Mouse (Mus musculus): ENCODE measurements around the gene Rnf215. TPM values are rescaled to one million over a fixed set of nuclear protein-coding genes. Genes with fewer than 3 reads are reported as not detected.
"Not testable (repeated sequence)": the region's sequence is repeated elsewhere in the genome, so short reads cannot be mapped to it uniquely, and the experiment has no call there.

The Rnf215 gene
- total RNA-seq, 2 experiments from 2014 or later, result 32.1 to 32.6 TPM

GRCm38 (mm10) chr11:4098120-4098519 is 36.9 kb upstream of the Rnf215 start:
- H3K4me3 ChIP-seq, result no peak overlapping the region
- H3K27ac ChIP-seq, result no peak overlapping the region; the same call in 1 of the 2 replicates
- intact Hi-C loops (cut with DNase I), result no loop called here
- DNase-seq (ENCODE audit: extremely low spot score in 1 of 2, low spot score in 2 of 2), result no peak
- peak; percentile 25; the same call in 1 of the 2 replicates for TF ChIP-seq CTCF (IDR thresholded peaks at IDR 0.05)

GRCm38 (mm10) chr11:4098816-4099215 is 36.2 kb upstream of the Rnf215 start:
- peak overlapping the region; percentile 82; the same call in 1 of the 2 replicates for H3K27ac ChIP-seq
- no peak for DNase-seq (ENCODE audit: extremely low spot score in 1 of 2, low spot score in 2 of 2)
- intact Hi-C loops (cut with DNase I), result no loop called here
- no peak for TF ChIP-seq CTCF (IDR thresholded peaks at IDR 0.05)
- no peak overlapping the region for H3K4me3 ChIP-seq

GRCm38 (mm10) chr11:4099447-4099846 is 35.6 kb upstream of the Rnf215 start:
- intact Hi-C loops (cut with DNase I), result no loop called here
- DNase-seq (ENCODE audit: extremely low spot score in 1 of 2, low spot score in 2 of 2), result no peak
- Histone ChIP-seq H3K27ac (peak overlapping the region; percentile 82), H3K4me3 (no peak overlapping the region)
- TF ChIP-seq CTCF (IDR thresholded peaks at IDR 0.05), result no peak

- no peak for TF ChIP-seq CTCF (IDR thresholded peaks at IDR 0.05)
- no peak for DNase-seq (ENCODE audit: extremely low spot score in 1 of 2, low spot score in 2 of 2)
- peak overlapping the region; percentile 24; the same call in 1 of the 2 replicates for H3K27ac ChIP-seq
- intact Hi-C loops (cut with DNase I), result no loop called here
- no peak overlapping the region for H3K4me3 ChIP-seq
Observed at GRCm38 (mm10) chr11:4101851-4102250, 33.2 kb upstream of the Rnf215 start.

- DNase-seq (ENCODE audit: extremely low spot score in 1 of 2, low spot score in 2 of 2), result no peak
- TF ChIP-seq CTCF (IDR thresholded peaks at IDR 0.05), result no peak
- Histone ChIP-seq H3K27ac (peak overlapping the region; percentile 1; the same call in 1 of the 2 replicates), H3K4me3 (no peak overlapping the region)
- intact Hi-C loops (cut with DNase I), result no loop called here
Observed at GRCm38 (mm10) chr11:4103522-4103921, 31.5 kb upstream of the Rnf215 start.

GRCm38 (mm10) chr11:4104989-4105388 is 30.0 kb upstream of the Rnf215 start:
- DNase-seq (ENCODE audit: extremely low spot score in 1 of 2, low spot score in 2 of 2), result no peak
- intact Hi-C loops (cut with DNase I), result no loop called here
- H3K4me3 ChIP-seq, result no peak overlapping the region
- H3K27ac ChIP-seq, result peak overlapping the region; percentile 83
- no peak for TF ChIP-seq CTCF (IDR thresholded peaks at IDR 0.05)

GRCm38 (mm10) chr11:4105444-4105843 is 29.6 kb upstream of the Rnf215 start:
- H3K4me3 ChIP-seq, result no peak overlapping the region
- H3K27ac ChIP-seq, result peak overlapping the region; percentile 83
- peak in 1 of 2 experiments; percentile 53 for DNase-seq (ENCODE audit: extremely low spot score in 1 of 2, low spot score in 2 of 2)
- no peak for TF ChIP-seq CTCF (IDR thresholded peaks at IDR 0.05)
- intact Hi-C loops (cut with DNase I), result no loop called here

GRCm38 (mm10) chr11:4107901-4108300 is 27.1 kb upstream of the Rnf215 start:
- H3K4me3 ChIP-seq; H3K27ac ChIP-seq; DNase-seq (ENCODE audit: extremely low spot score in 1 of 2, low spot score in 2 of 2); intact Hi-C loops (cut with DNase I): not testable (repeated sequence)

- intact Hi-C loops (cut with DNase I), result no loop called here
- TF ChIP-seq CTCF (IDR thresholded peaks at IDR 0.05), result no peak
- H3K27ac ChIP-seq, result no peak overlapping the region
- H3K4me3 ChIP-seq, result no peak overlapping the region
- DNase-seq (ENCODE audit: extremely low spot score in 1 of 2, low spot score in 2 of 2), result no peak
Observed at GRCm38 (mm10) chr11:4108691-4109090, 26.3 kb upstream of the Rnf215 start.

GRCm38 (mm10) chr11:4112033-4112432 is 23.0 kb upstream of the Rnf215 start:
- Histone ChIP-seq H3K4me3 (no peak overlapping the region), H3K27ac (no peak overlapping the region)
- intact Hi-C loops (cut with DNase I), result no loop called here
- DNase-seq (ENCODE audit: extremely low spot score in 1 of 2, low spot score in 2 of 2), result no peak
- TF ChIP-seq CTCF (IDR thresholded peaks at IDR 0.05), result no peak

- H3K27ac ChIP-seq, result no peak overlapping the region
- intact Hi-C loops (cut with DNase I), result no loop called here
- DNase-seq (ENCODE audit: extremely low spot score in 1 of 2, low spot score in 2 of 2), result peak in 1 of 2 experiments; percentile 7
Observed at GRCm38 (mm10) chr11:4112861-4113260, 22.1 kb upstream of the Rnf215 start.

GRCm38 (mm10) chr11:4113496-4113895 is 21.5 kb upstream of the Rnf215 start:
- intact Hi-C loops (cut with DNase I), result no loop called here
- Histone ChIP-seq H3K27ac (no peak overlapping the region), H3K4me3 (no peak overlapping the region)
- no peak for TF ChIP-seq CTCF (IDR thresholded peaks at IDR 0.05)
- no peak for DNase-seq (ENCODE audit: extremely low spot score in 1 of 2, low spot score in 2 of 2)

More at GRCm38 (mm10) chr11:4112861-4113260, 22.1 kb upstream of the Rnf215 start:
- TF ChIP-seq CTCF (IDR thresholded peaks at IDR 0.05), result no peak
- H3K4me3 ChIP-seq, result no peak overlapping the region

- DNase-seq (ENCODE audit: extremely low spot score in 1 of 2, low spot score in 2 of 2), result no peak
- Histone ChIP-seq H3K4me3 (no peak overlapping the region), H3K27ac (no peak overlapping the region)
- TF ChIP-seq CTCF (IDR thresholded peaks at IDR 0.05), result no peak
- intact Hi-C loops (cut with DNase I), result no loop called here
Observed at GRCm38 (mm10) chr11:4113970-4114369, 21.0 kb upstream of the Rnf215 start.

- H3K27ac ChIP-seq; H3K4me3 ChIP-seq; DNase-seq (ENCODE audit: extremely low spot score in 1 of 2, low spot score in 2 of 2); intact Hi-C loops (cut with DNase I): not testable (repeated sequence)
Observed at GRCm38 (mm10) chr11:4114541-4114940, 20.5 kb upstream of the Rnf215 start.

Data from left cerebral cortex, adult 2 months (tissue).